Mouse (Mus musculus): Measurements from ENCODE around the gene Neurog1. TPM values are rescaled to one million over a fixed set of nuclear protein-coding genes. Genes with fewer than 3 reads are reported as not detected.

The Neurog1 gene
- polyA plus RNA-seq, 1 experiment from 2014 or later: 0.18 TPM

DNA sequence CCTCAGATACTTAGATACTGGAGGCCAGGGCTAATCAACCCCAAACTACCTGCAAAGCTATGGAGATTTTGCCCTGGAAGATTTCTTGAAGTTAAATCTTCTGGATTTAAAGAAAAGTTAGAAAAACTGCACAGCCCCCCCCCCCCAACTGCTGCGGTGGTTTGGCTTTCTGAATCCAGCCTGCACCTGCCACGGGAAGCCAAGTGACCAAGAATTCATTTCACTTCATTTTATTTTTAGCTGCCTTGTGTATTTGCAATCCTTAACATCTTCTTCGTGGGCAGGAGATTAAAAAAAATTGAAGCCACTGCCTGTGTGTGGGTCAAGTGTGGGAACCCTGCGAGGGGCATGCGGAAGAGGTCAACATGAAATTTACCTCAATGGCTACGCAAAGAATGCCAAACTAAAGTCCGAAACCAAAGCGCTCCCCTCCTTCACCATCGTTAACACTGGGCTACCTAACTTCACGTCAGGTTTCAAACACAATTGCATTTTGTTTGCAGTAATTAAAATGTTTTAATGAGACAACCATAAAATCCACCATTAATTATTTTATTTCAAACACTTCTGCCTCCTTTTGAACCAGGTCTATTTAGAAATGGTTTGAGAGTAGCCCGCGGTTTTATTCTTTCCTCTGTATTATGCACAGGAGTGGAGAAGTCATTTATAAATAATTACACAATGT is 5.6 kb upstream of the Neurog1 start:
- Histone ChIP-seq H3K9me3 (replicated peaks) (no peaks in the 10 kb centered on the region), H3K27ac (replicated peaks) (no peak overlapping the region), H3K27me3 (replicated peaks) (peaks cover 97% of the 10 kb centered on the region), H3K4me3 (replicated peaks) (no peak overlapping the region), H3K36me3 (no peaks in the 10 kb centered on the region), H3K4me2 (no peak overlapping the region), H3K9ac (replicated peaks) (no peak overlapping the region), H3K4me1 (peaks cover 27% of the 10 kb centered on the region)
- WGBS: 5% methylated on average over 12 of the region's 12 CpGs
- no peak for ATAC-seq (ENCODE audit: low FRiP score)

DNA sequence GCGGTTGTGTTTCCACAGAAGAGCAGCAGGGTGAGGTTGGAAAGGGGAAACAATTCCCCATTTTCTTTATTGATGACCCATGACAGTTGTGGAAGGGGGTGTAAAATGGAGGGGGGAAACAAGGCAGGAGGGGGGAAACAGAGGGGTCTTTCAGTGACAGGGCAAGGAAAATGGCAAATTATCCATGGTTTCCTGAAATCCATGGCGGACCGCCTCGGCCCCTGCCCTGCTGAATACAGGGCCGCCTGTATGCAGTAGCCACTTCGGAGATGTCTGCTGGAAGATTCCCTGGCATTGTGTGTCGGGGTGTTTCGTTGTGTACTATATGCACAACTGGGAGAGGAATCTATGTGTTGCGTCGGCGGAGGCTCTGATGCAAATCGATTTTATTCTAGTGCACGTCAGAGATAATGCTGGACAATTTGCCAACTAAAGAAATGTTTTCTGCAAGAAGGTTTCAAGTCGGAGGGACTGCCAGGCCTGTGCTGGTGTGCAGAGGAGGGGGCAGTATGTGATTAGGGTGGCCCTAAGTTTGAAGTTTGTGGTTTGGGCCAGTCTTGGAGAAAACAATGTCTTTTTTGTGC is 4.8 kb upstream of the Neurog1 start:
- Histone ChIP-seq H3K27me3 (replicated peaks) (peaks cover 97% of the 10 kb centered on the region), H3K9me3 (replicated peaks) (no peaks in the 10 kb centered on the region), H3K4me1 (peaks cover 35% of the 10 kb centered on the region), H3K9ac (replicated peaks) (no peak overlapping the region), H3K4me3 (replicated peaks) (no peak overlapping the region), H3K36me3 (no peaks in the 10 kb centered on the region), H3K4me2 (no peak overlapping the region), H3K27ac (replicated peaks) (no peak overlapping the region)
- ATAC-seq (ENCODE audit: low FRiP score): no peak
- WGBS: 10% methylated on average over 14 of the region's 14 CpGs

DNA sequence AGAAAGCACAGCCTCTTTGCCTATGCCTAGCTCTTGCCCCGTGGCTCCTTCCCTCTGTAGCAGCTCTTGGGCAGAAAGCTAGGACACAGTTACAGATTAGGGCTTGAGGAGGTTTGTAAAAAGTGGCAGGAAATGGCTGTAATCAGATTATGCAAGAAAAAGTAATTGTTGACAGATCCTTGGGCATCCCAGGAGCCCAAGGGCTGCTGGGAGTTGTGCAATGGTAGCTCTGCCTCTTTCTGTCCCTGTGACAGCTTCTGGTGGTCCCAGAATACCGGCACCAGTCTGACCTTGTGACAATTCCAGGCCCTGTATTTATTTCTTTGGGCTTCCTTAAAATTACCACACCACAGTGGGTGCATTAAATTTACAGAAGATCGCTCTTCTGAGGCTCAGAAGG is 1.4 kb upstream of the Neurog1 start:
- no peaks in the 10 kb centered on the region for H3K9me3 ChIP-seq (replicated peaks)
- no peak overlapping the region for H3K4me3 ChIP-seq (replicated peaks)
- no peak overlapping the region for H3K27ac ChIP-seq (replicated peaks)
- no peaks in the 10 kb centered on the region for H3K36me3 ChIP-seq
- peaks cover 28% of the 10 kb centered on the region for H3K4me1 ChIP-seq
- ATAC-seq (ENCODE audit: low FRiP score): no peak
- peaks cover 99% of the 10 kb centered on the region for H3K27me3 ChIP-seq (replicated peaks)
- 21% methylated on average over 3 of the region's 3 CpGs for WGBS
- H3K4me2 ChIP-seq: no peak overlapping the region
- no peak overlapping the region for H3K9ac ChIP-seq (replicated peaks)

DNA sequence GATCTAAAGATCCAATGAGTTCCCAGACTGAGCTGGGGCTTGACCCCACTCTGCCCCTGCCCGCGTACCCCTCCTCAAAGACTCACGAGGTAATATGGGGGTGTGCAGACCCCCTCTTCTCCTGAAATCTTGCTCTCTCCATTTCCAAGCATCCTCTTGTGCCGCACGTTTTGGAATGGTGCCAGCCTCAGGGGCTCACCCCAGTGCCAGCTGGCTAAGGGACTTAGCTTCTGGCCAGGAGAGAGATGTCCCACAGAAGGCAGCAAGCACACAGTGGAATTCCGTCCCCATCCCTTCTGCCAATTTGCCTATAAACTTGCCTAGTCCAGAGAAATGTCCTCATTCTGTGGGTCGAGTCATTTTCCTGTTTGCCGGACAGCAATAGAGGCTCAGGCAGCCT is 820 bp upstream of the Neurog1 start:
- H3K4me2 ChIP-seq: peak overlapping the region; percentile 64
- no peak overlapping the region for H3K27ac ChIP-seq (replicated peaks)
- H3K27me3 ChIP-seq (replicated peaks): peaks cover 99% of the 10 kb centered on the region
- no peaks in the 10 kb centered on the region for H3K9me3 ChIP-seq (replicated peaks)
- H3K4me1 ChIP-seq: peaks cover 24% of the 10 kb centered on the region
- peak; percentile 68 for ATAC-seq (ENCODE audit: low FRiP score)
- no peak overlapping the region for H3K4me3 ChIP-seq (replicated peaks)
- H3K9ac ChIP-seq (replicated peaks): no peak overlapping the region
- WGBS: 3% methylated on average over 8 of the region's 8 CpGs
- H3K36me3 ChIP-seq: no peaks in the 10 kb centered on the region

DNA sequence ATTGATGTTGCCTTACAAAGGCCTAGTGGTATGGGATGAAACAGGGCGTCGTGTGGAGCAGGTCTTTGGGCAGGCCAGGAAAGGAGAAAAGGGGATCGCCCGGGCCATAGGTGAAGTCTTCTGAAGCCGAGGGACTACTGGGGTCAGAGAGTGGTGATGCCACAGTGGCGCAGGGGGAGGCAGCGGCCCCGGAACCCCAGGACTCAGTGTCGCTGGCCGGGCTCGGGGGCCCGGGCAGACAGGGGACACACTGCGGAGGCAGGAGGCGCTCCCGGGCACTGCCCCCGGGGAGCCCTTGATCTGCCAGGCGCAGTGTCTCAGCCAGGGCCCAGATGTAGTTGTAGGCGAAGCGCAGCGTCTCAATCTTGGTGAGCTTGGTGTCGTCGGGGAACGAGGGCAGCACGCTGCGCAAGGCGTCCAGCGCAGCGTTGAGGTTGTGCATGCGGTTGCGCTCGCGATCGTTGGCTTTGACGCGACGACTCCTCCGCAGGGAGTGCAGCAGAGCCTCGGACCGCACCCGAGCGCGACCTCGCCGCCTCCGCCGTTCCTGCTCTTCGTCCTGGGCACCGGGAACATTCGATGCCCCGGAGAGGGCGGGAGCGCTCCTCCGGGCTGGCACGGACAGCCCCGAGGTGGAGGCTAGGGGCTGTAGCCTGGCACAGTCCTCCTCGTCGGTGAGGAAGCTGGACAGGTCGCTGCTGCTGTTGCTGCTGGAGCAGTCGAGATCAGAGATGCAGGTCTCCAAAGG is 613 bp downstream of the Neurog1 start:
- no peak for ATAC-seq (ENCODE audit: low FRiP score)
- WGBS: 1% methylated on average over 59 of the region's 59 CpGs
- peak overlapping the region; percentile 64 for H3K4me2 ChIP-seq

DNA sequence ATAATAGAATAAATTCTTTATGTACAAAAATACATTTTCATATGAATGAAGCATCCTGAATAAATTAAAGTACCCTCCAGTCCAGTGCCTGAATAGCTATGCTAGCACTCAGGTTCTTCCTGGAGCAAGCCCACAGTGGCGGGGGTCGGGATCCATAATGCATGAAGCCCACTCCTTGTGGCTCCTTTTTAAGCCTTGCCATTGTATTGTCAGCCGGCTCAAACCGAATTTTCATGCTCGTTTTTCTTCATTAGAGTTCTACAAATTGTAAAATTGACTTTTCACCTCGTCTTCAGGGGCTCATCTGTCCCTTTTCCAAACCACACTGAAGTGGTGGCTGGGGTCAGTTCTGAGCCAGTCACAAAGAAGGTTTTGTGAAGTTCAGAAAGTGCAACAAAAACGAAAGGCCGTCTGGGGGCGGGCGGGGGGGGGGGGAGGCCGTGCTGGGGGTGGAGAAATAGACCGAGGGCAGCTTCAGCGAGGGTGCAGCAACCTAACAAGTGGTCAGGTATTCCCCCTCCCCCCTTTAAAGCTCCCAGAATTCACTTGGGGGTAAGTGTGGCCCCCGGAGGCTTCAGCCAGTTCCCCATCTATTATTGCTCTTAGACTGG is 1.3 kb downstream of the Neurog1 start:
- ATAC-seq (ENCODE audit: low FRiP score): no peak
- H3K27ac ChIP-seq (replicated peaks): no peak overlapping the region
- H3K4me1 ChIP-seq: peaks cover 21% of the 10 kb centered on the region
- no peak overlapping the region for H3K4me3 ChIP-seq (replicated peaks)
- no peak overlapping the region for H3K9ac ChIP-seq (replicated peaks)
- no peak overlapping the region for H3K4me2 ChIP-seq
- 2% methylated on average over 14 of the region's 14 CpGs for WGBS
- H3K27me3 ChIP-seq (replicated peaks): peaks cover 99% of the 10 kb centered on the region
- H3K36me3 ChIP-seq: no peaks in the 10 kb centered on the region
- no peaks in the 10 kb centered on the region for H3K9me3 ChIP-seq (replicated peaks)

More for the DNA sequence above, 613 bp downstream of the Neurog1 start:
- Histone ChIP-seq H3K9ac (replicated peaks) (0 out of 2 replicates have a peak overlapping the region, but pooled peaks have one; percentile 20), H3K4me1 (peaks cover 21% of the 10 kb centered on the region), H3K27me3 (replicated peaks) (peaks cover 99% of the 10 kb centered on the region), H3K4me3 (replicated peaks) (peak overlapping the region; percentile 33; the same call in 1 of the 2 replicates), H3K27ac (replicated peaks) (no peak overlapping the region), H3K9me3 (replicated peaks) (no peaks in the 10 kb centered on the region), H3K36me3 (no peaks in the 10 kb centered on the region)

DNA sequence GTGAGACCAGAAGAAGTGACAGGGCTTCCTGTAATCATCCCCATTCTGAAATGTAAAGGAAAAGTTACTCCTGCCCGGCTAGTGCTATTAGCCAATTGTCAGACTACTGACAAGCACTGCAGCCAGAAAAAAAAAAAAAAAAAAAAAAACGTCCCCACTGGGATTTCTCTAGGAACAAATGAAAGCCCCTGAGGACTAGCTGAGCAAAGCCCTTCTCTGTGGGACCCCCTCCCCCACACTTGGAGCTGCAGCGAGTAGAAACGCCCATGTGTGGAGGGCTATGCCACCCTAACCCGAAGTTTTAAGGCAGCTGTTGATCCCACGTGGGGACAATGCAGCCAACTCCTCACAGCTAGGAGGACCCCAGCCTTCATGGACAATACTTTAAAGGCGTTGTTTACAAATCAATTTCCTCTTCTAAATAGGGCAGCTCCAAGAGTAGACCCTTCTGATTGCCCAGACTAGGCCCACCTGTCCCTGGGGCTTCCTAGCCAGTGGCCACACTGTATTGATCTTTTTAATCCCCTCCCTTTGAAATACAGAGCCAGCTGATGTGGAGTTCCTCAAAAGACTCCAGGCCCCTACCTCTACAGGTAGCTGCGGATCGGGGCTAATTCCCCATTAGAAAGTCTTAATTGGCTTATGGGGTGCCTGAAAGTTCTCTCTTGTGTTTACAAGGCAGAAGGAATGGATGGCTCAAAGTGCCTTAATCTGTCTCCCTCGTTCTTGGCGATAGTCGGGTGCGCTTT is 2.2 kb downstream of the Neurog1 start:
- H3K27me3 ChIP-seq (replicated peaks): peaks cover 91% of the 10 kb centered on the region
- ATAC-seq (ENCODE audit: low FRiP score): no peak
- no peaks in the 10 kb centered on the region for H3K9me3 ChIP-seq (replicated peaks)
- no peak overlapping the region for H3K27ac ChIP-seq (replicated peaks)
- H3K4me1 ChIP-seq: peaks cover 21% of the 10 kb centered on the region
- H3K36me3 ChIP-seq: no peaks in the 10 kb centered on the region
- no peak overlapping the region for H3K4me2 ChIP-seq
- H3K9ac ChIP-seq (replicated peaks): no peak overlapping the region
- WGBS: under 1% methylated on average over 13 of the region's 13 CpGs
- H3K4me3 ChIP-seq (replicated peaks): no peak overlapping the region

DNA sequence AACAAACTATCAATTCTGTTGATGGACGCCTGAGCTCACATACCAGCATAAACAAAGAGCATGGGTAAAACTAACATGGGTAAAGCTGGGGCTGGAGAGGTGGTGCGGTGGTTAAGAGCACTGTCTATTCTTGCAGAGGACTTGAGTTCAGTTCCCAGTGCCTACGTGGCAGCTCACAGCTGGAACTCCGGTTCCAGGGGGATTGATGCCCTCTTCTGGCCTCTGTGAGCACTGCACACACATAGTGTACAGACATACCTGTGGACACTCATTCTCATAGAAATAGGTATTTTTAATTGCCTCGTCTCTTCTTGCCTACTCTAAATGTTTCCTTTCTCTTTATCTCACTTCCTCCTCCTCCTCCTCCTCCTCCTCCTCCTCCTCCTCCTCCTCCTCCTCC is 8.9 kb downstream of the Neurog1 start:
- WGBS: 89% methylated on average over 5 of the region's 5 CpGs

DNA sequence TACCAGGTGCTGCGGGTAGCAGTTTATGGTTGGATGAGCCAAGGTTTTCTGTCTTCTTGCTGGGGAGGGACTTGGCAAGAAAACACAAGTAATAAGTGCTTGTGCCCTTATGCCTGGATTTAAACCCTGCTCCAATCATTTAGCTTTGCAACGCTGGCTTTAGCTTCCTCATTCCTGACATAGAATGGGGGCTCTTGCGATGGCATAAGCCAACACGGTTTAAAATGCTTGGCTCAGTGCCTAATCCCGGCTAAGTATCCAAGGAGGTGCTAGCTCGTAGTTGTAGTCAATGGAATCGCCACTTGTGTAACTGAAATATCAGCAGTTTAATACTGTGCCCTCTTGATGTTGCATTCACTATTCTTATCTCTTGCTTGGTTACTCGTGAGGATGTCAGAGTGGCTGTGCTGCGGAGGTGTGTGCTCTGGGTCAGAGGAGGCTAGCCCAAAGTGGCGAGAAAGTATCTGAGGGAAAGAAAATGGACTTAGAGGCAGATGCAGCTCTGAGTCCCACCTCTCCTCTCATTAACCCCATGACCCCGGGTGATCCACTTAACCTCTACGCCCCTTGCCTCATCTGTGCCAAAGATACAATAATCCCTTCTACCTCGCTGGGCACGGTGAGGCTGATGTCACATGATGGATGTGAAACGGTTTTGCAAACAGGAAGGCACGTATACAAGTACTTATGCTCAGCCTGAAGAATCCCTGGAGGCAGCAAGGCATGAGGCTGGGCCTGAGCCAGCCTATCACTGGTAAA is 11.8 kb downstream of the Neurog1 start:
- Histone ChIP-seq H3K9me3 (replicated peaks) (no peaks in the 10 kb centered on the region), H3K4me2 (no peak overlapping the region), H3K4me3 (replicated peaks) (no peak overlapping the region), H3K27me3 (replicated peaks) (peaks cover 55% of the 10 kb centered on the region), H3K27ac (replicated peaks) (no peak overlapping the region), H3K4me1 (no peaks in the 10 kb centered on the region), H3K9ac (replicated peaks) (no peak overlapping the region), H3K36me3 (no peaks in the 10 kb centered on the region)
- WGBS: 66% methylated on average over 16 of the region's 16 CpGs
- no peak for ATAC-seq (ENCODE audit: low FRiP score)

More for the DNA sequence above, 8.9 kb downstream of the Neurog1 start:
- Histone ChIP-seq H3K9ac (replicated peaks) (no peak overlapping the region), H3K4me1 (no peaks in the 10 kb centered on the region), H3K27me3 (replicated peaks) (peaks cover 59% of the 10 kb centered on the region), H3K9me3 (replicated peaks) (no peaks in the 10 kb centered on the region), H3K36me3 (no peaks in the 10 kb centered on the region), H3K27ac (replicated peaks) (no peak overlapping the region), H3K4me2 (no peak overlapping the region), H3K4me3 (replicated peaks) (no peak overlapping the region)
- ATAC-seq (ENCODE audit: low FRiP score): no peak

DNA sequence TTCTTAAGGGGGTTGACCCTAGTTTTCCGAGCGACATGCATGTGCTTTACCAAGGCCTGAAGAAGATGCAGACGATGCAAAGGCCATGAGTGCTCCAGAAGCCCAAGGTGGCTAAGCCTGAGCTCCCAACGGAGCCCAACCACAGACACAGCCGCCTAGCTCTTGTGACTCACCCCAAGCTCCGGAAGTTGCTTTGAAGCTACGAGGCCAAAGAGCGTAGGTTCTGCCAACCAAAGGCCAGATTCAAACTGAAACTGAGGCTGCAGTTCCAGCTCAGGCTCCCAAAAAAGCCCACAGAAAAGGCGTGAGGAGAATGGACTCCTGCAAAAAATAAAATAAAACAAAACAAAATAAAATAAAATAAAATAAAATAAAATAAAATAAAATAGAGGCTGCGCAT is 14.1 kb downstream of the Neurog1 start:
- Histone ChIP-seq H3K36me3 (no peaks in the 10 kb centered on the region), H3K4me2 (no peak overlapping the region), H3K9ac (replicated peaks) (no peak overlapping the region), H3K27ac (replicated peaks) (no peak overlapping the region), H3K9me3 (replicated peaks) (no peaks in the 10 kb centered on the region), H3K27me3 (replicated peaks) (peaks cover 63% of the 10 kb centered on the region), H3K4me1 (no peaks in the 10 kb centered on the region), H3K4me3 (replicated peaks) (no peak overlapping the region)
- ATAC-seq (ENCODE audit: low FRiP score): no peak
- WGBS: 83% methylated on average over 10 of the region's 10 CpGs

DNA sequence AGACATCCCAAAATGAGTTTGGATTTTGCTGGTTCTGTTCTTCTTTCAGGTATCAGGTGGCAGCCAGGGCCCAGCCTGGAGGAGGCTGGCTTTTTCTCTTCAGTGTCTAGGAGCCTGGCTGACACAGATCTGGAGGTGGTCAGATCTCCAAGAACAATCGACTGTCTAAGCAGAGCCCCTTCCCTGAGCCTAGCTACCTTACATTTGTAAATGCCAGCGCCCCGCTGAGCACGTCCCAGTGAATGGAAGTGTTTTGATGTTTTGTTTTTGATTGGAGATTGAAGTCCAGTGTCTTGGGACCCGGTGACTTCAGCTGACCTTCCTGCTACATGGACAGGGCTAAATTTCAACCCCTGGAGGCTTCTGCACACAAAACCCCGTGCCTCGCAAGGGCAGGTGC is 15.8 kb downstream of the Neurog1 start:
- 27% methylated on average over 7 of the region's 7 CpGs for WGBS

More for the DNA sequence above, 15.8 kb downstream of the Neurog1 start:
- Histone ChIP-seq H3K9ac (replicated peaks) (no peak overlapping the region), H3K4me3 (replicated peaks) (no peak overlapping the region), H3K27me3 (replicated peaks) (peaks cover 60% of the 10 kb centered on the region), H3K4me2 (no peak overlapping the region), H3K9me3 (replicated peaks) (no peaks in the 10 kb centered on the region), H3K27ac (replicated peaks) (no peak overlapping the region), H3K4me1 (no peaks in the 10 kb centered on the region), H3K36me3 (no peaks in the 10 kb centered on the region)
- ATAC-seq (ENCODE audit: low FRiP score): no peak

All from neural tube, embryonic 15.5 days (tissue).